Mouse (Mus musculus) CH12.LX (cell line): Measurements from ENCODE around the gene Aco2. TPM values are rescaled to one million over a fixed set of nuclear protein-coding genes. Genes with fewer than 3 reads are reported as not detected.

Experiments
- DNase-seq: peaks from one replicate; pipeline ENCODE4 v3.0.0-alpha.2; 2013; ENCODE audit errors: extremely low read depth
- H3K27ac ChIP-seq: 2 replicates; pipeline ENCODE4 v1.5.1; 2012; ENCODE audit warnings: low read depth, mild to moderate bottlenecking, control low read depth, moderate library complexity; ENCODE audit not compliant: insufficient read depth
- H3K27me3 ChIP-seq: replicated peaks from 2 replicates; pipeline ENCODE3; 2012; ENCODE audit warnings: inconsistent platforms
- H3K36me3 ChIP-seq, 2 experiments: replicated peaks in 1 of 2; 2 replicates each; pipeline versions ENCODE3 to v1.6.1; 2012; ENCODE audit warnings: inconsistent platforms in 1 of 2, low read length in 1 of 2, mild to moderate bottlenecking in 1 of 2, mixed read lengths in 1 of 2, moderate library complexity in 1 of 2; ENCODE audit not compliant: control insufficient read depth in 1 of 2, insufficient read depth in 1 of 2
- H3K4me1 ChIP-seq, 2 experiments: 2 replicates each; pipeline ENCODE4 v1.6.1; 2012; ENCODE audit warnings: inconsistent platforms in 1 of 2, moderate library complexity in 1 of 2; ENCODE audit not compliant: insufficient read depth in 2 of 2, control insufficient read depth in 1 of 2
- H3K4me2 ChIP-seq: 2 replicates; pipeline ENCODE4 v1.6.1; 2012; ENCODE audit warnings: low read depth, mild to moderate bottlenecking, control low read depth; ENCODE audit not compliant: poor library complexity, insufficient read depth, severe bottlenecking
- H3K4me3 ChIP-seq, 3 experiments: fragments of 150-350 bp in 1 of 3; sonication (generic) in 1 of 3; replicated peaks in 1 of 3; 2 replicates each; pipeline versions ENCODE3 to v1.5.1; 2011 to 2012; ENCODE audit warnings: low read depth in 2 of 3, low read length in 2 of 3, mild to moderate bottlenecking in 2 of 3, moderate library complexity in 2 of 3, control low read depth in 1 of 3, improper control_type of control experiment in 1 of 3, inconsistent platforms in 1 of 3, mixed read lengths in 1 of 3; ENCODE audit not compliant: poor library complexity in 1 of 3
- H3K79me2 ChIP-seq: replicated peaks from 2 replicates; pipeline ENCODE4 v1.6.1; 2012; ENCODE audit warnings: mild to moderate bottlenecking, moderate library complexity; ENCODE audit not compliant: control insufficient read depth, poor library complexity, insufficient read depth, severe bottlenecking; ENCODE audit errors: extremely low read depth
- H3K9ac ChIP-seq: 2 replicates; pipeline ENCODE4 v1.6.1; 2012; ENCODE audit warnings: low read depth, mild to moderate bottlenecking, control low read depth, moderate library complexity; ENCODE audit not compliant: insufficient read depth
- H3K9me3 ChIP-seq: replicated peaks from 2 replicates; pipeline ENCODE3; 2012; ENCODE audit warnings: low read length, inconsistent platforms, mixed read lengths
- BHLHE40 ChIP-seq: IDR thresholded peaks from 2 replicates; pipeline ENCODE4 v1.6.1; 2011; ENCODE audit warnings: mild to moderate bottlenecking, low read depth, low read length, improper control_type of control experiment
- CHD1 ChIP-seq: IDR thresholded peaks from 2 replicates; pipeline ENCODE4 v1.6.1; 2012; ENCODE audit warnings: low read depth, low read length, improper control_type of control experiment, inconsistent platforms
- CHD2 ChIP-seq: IDR thresholded peaks from 2 replicates; pipeline ENCODE4 v1.6.1; 2011; ENCODE audit warnings: low read length, improper control_type of control experiment
- CTCF ChIP-seq, 2 experiments: IDR thresholded peaks in 1 of 2; conservative IDR thresholded peaks in 1 of 2; 2 replicates each; pipeline ENCODE4 v1.5.1; 2011 to 2012; ENCODE audit warnings: low read depth in 2 of 2, low read length in 2 of 2, improper control_type of control experiment in 1 of 2, inconsistent platforms in 1 of 2, mild to moderate bottlenecking in 1 of 2, moderate library complexity in 1 of 2
- IRF4 ChIP-seq: IDR thresholded peaks from 2 replicates; pipeline ENCODE4 v1.6.1; 2014; ENCODE audit warnings: low read depth, mild to moderate bottlenecking, inconsistent platforms, low read length, improper control_type of control experiment
- JUND ChIP-seq: conservative IDR thresholded peaks from 2 replicates; pipeline ENCODE4 v1.6.1; 2011; ENCODE audit warnings: low read depth, low read length, improper control_type of control experiment
- MAX ChIP-seq: IDR thresholded peaks from 2 replicates; pipeline ENCODE4 v1.6.1; 2011; ENCODE audit warnings: low read length, improper control_type of control experiment
- MYC ChIP-seq: IDR thresholded peaks from 2 replicates; pipeline ENCODE4 v1.6.1; 2011; ENCODE audit warnings: low read depth, mild to moderate bottlenecking, improper control_type of control experiment, low read length
- NELFE ChIP-seq: IDR thresholded peaks from 2 replicates; pipeline ENCODE4 v1.6.1; 2011; ENCODE audit warnings: low read depth, low read length, improper control_type of control experiment
- PAX5 ChIP-seq: IDR thresholded peaks from 2 replicates; pipeline ENCODE4 v1.6.1; 2012; ENCODE audit warnings: low read length, inconsistent platforms, mixed read lengths
- POLR2AphosphoS2 ChIP-seq: IDR thresholded peaks from 2 replicates; pipeline ENCODE4 v1.6.1; 2011; ENCODE audit warnings: low read depth, low read length, improper control_type of control experiment
- SIN3A ChIP-seq: IDR thresholded peaks from 2 replicates; pipeline ENCODE4 v1.6.1; 2012; ENCODE audit warnings: low read length, improper control_type of control experiment, inconsistent platforms
- TBP ChIP-seq: conservative IDR thresholded peaks from 2 replicates; pipeline ENCODE4 v1.6.1; 2011; ENCODE audit warnings: low read depth, low read length, improper control_type of control experiment
- TCF12 ChIP-seq: IDR thresholded peaks from 2 replicates; pipeline ENCODE4 v1.6.1; 2014; ENCODE audit warnings: low read depth, mild to moderate bottlenecking, inconsistent platforms, low read length, improper control_type of control experiment
- USF1 ChIP-seq: IDR thresholded peaks from 2 replicates; pipeline ENCODE4 v1.6.1; 2014; ENCODE audit warnings: low read depth, mild to moderate bottlenecking, inconsistent platforms, low read length, improper control_type of control experiment
- ZMIZ1 ChIP-seq: IDR thresholded peaks from 2 replicates; pipeline ENCODE4 v1.6.1; 2012; ENCODE audit warnings: low read depth, mild to moderate bottlenecking, inconsistent platforms, low read length, improper control_type of control experiment
- dilution Hi-C: fragments of 300-500 bp; cut with MboI; formaldehyde crosslinking; loops from 2 replicates; pipeline ENCODE4 v1.14.3; 2020; ENCODE audit warnings: low sequenced_read_pairs; ENCODE audit not compliant: extremely low pct_unique_long_range_greater_than_20kb, extremely low pct_ligation_motif_present
- in situ Hi-C: fragments of 300-500 bp; cut with MboI; formaldehyde crosslinking; loops from 3 replicates; pipeline ENCODE4 v1.14.3; 2019; ENCODE audit warnings: low sequenced_read_pairs, low pct_ligation_motif_present, low pct_unique_long_range_greater_than_20kb, mixed read lengths
- polyA plus RNA-seq: library from polyadenylated mRNA; unstranded; fragments of >175 nt; gene quantifications from 2 replicates; pipeline ENCODE4 v1.2.1, GENCODE M21; 2012; ENCODE audit warnings: low read depth; ENCODE audit not compliant: insufficient read length
- total RNA-seq, 2 experiments: library from RNA; depleted of rRNA; stranded (reverse); fragments of 300-350 nt in 1 of 2; fragments of >200 nt in 1 of 2; gene quantifications; 2 replicates each; pipeline ENCODE4 v1.2.3; 2012 to 2014

Gene Aco2
- total and polyA plus RNA-seq, 3 experiments, result 150 to 205 (median 190) TPM

DNA sequence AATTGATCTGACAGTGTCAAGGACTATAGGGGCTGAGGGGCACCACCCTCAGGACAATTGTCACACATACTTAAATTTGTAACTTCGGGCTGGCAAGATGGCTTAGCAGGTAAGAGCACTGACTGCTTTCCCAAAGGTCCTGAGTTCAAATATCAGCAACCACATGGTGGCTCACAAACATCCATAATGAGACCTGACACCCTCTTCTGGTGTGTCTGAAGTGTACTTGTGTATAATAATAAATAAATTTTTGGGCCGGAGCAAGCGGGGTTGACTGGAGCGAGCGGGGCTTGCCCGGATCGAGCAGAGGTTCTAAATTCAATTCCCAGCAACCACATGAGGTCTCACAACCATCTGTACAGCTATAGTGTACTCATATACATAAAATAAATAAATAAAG lies 31.8 kb upstream of the Aco2 start:
- in situ Hi-C loops (no loop called here), dilution Hi-C loops (no loop called here)
- Histone ChIP-seq H3K27me3 (no peaks in the 10 kb centered on the region), H3K27ac (no peak overlapping the region), H3K36me3 (no peaks in the 10 kb centered on the region), H3K9ac (no peak overlapping the region), H3K4me3 (no peak overlapping the region), H3K4me1 (peaks cover 6 to 17% of the 10 kb centered on the region in 2 experiments; a peak in 3 of 4 replicates), H3K79me2 (no peaks in the 10 kb centered on the region), H3K9me3 (no peaks in the 10 kb centered on the region), H3K4me2 (no peak overlapping the region)
- DNase-seq, result no peak
- TF ChIP-seq BHLHE40, result no peak
- no peak for TF ChIP-seq ZMIZ1
- TF ChIP-seq CTCF (conservative IDR thresholded peaks at IDR 0.05 in 1 of 2, IDR thresholded peaks at IDR 0.05 in 1 of 2; ENCODE audit: low read depth in 2 of 2, low read length in 2 of 2), result no peak
- TF ChIP-seq POLR2AphosphoS2, result no peak
- TF ChIP-seq IRF4, result no peak

DNA sequence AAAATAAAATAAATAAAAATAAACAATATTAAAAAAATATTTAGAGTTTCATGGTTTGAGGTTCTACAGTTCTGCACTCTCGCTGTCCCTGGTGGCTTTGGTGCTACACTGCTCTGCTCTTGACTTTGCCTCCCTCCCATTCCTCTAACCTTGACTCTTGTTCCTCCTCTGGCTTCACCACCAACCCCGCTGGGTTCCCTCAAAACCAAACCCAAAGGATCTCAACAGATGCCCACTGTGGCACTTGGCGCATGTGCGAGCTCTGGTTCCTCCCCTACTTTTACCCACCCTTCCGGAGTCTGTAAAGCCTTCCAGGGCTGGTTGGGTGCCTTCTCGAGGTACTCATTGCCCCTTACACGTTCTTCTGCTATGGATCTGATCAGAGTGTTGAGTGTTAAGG lies 29.8 kb upstream of the Aco2 start:
- no peak overlapping the region for H3K9ac ChIP-seq
- no peaks in the 10 kb centered on the region for H3K27me3 ChIP-seq
- H3K4me2 ChIP-seq, result no peak overlapping the region
- peaks cover 4 to 14% of the 10 kb centered on the region in 2 experiments for H3K36me3 ChIP-seq
- no peaks in the 10 kb centered on the region for H3K79me2 ChIP-seq
- no peaks in the 10 kb centered on the region for H3K9me3 ChIP-seq
- DNase-seq, result no peak
- TF ChIP-seq PAX5, result no peak
- TF ChIP-seq MAX, result no peak
- TF ChIP-seq SIN3A, result no peak
- TF ChIP-seq JUND, result no peak
- TF ChIP-seq TBP, result no peak
- TF ChIP-seq CHD1, result no peak
- TF ChIP-seq USF1, result no peak
- no peak for TF ChIP-seq MYC
- no peak for TF ChIP-seq BHLHE40
- TF ChIP-seq NELFE, result no peak
- TF ChIP-seq POLR2AphosphoS2, result no peak
- no peak for TF ChIP-seq CHD2
- no peak for TF ChIP-seq TCF12
- no peak overlapping the region for H3K4me3 ChIP-seq
- dilution Hi-C loops (no loop called here), in situ Hi-C loops (no loop called here)
- no peak overlapping the region for H3K27ac ChIP-seq
- peaks cover 11 to 30% of the 10 kb centered on the region in 2 experiments for H3K4me1 ChIP-seq
